Mouse (Mus musculus): ENCODE data around the gene Eml1.
A peak's percentile ranks its signal among the peaks of the same experiment; 100 is the strongest.

DNA sequence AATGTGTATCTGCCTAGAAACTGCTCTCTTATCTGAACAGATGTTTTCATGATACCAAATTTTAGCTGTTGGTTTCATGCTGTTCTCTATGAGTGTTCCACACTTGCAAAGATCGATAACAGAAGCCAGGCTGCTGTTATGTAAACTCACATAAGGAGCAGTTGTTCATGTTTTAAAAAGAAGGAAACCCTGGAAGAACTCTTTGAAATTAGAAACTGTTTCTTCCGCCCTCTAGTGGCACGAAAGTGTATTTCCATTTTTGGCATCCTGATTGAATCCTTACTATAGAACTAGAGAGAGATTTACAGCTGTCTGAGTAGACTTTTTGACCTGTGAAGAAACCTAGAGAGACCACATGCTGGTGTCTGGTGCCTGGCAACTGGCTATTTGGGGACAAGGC lies 140.3 kb downstream of the Eml1 start:
- TF ChIP-seq CTCF (IDR thresholded peaks at IDR 0.05; ENCODE audit: low read depth, low read length), result peak; percentile 9
- no peak for TF ChIP-seq POLR2A (IDR thresholded peaks at IDR 0.05; ENCODE audit: insufficient read depth, low read length)
- TF ChIP-seq EP300 (IDR thresholded peaks at IDR 0.05; ENCODE audit: insufficient read depth, low read depth, low read length), result no peak

Measured in ES-Bruce4 (cell line).